Mouse (Mus musculus): ENCODE measurements around the gene Hcrtr1. TPM values are rescaled to one million over a fixed set of nuclear protein-coding genes. Genes with fewer than 3 reads are reported as not detected.

Hcrtr1 gene
- total RNA-seq, 2 experiments from 2014 or later: 1.2 to 1.8 TPM

DNA sequence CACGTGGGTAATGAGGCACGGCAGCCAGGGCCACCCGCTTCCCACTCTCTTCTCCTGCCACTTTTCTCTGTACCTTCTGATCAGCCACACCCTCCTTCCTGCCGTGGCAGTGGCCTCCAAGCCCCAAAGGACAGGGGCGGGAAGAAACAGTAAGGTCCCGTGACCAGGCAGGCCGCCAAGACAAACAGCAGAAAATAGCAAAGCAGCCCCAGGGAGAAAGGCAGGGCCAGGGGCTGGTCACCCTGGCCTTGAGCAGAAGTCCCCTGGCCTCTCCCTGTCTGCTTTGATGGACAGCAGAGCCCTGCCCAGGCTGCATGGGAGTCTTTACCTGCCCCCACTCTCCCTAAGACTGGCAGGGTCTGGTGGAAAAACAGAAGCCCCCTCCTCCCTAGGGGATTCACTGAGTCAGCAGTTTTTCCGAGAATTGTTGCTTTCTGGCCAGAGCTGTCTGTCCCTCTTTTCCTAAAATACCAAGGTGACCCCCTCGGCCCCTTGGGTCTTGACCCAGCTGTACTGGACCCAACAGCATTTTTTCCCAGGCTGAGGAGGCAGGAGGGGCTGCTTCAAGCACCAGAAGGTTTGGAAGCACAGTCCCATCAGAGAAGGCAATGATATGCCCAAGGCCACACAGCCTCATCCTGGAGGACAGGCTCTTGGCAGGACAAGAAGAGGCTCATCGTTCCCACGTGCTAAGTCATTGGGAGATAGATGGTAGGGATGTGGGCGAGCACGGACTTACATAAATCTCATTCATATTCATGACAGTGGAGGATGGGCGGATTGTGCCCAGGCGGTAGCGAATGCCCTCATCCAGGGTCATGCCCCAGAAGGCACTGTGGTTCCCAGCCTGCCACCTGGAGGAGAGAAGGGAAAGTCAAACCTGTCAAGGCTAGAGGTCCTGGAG lies 29.4 kb upstream of the Hcrtr1 start:
- peak; percentile 75 to 83 for DNase-seq (ENCODE audit: low spot score in 2 of 2)

DNA sequence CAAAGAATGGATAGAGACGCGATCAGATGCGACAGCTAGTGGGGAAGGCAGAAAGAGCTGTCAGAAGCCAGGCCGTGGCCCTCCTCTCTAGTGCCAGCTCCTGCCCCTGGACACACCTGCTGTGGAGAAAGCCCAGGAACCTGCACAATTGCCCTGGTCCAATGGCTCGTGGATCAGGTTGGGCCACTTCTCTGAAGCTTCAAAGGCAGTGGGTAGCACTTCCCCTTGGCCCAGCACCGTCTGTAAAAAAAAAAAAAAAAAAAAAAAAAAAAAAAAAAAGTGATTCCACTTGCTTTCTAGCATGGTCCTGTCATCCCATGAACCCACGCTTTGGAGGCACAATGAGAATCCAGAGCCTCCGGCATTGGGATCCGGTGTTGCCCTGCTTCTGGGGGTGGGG lies 28.7 kb upstream of the Hcrtr1 start:
- DNase-seq (ENCODE audit: low spot score in 2 of 2): no peak

DNA sequence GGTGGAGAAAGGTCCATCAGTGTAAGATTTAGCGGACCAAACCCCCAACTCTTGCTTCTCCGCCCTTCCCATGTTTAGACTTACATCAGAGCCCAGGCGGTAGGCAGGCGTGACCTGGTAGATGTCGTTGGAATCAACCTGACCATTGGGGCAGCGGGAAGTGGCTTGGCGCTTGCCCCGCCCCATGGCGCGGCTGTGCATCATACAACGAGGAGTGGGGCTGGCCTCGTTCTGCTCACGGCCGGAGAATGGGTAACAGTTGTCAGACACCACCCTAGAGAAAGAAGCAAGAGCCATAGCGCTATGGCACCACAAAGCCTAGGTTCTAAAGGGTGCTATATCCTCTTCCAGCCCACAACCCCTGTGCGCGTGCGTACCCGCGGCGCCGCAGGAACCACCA lies 28.2 kb upstream of the Hcrtr1 start:
- no peak for DNase-seq (ENCODE audit: low spot score in 2 of 2)

DNA sequence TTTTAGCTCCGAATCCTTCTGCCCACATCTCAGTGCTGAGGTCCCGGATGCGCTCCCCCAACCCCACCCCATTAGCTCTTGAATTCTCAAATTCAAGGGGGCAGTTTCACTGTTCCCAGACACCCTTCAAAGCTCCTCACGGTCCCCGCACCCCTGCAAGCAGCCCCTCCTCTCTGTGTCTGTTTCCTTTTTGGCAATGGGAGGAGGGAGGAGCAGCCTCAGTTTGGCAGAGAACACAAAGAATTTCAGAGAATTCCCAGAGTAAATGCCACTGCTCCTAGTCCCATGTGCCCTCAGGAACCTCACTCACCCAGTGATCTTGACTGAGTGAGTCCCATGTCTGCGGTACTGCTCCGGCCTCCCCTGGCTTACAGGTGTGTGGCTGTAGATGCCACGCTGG lies 27.4 kb upstream of the Hcrtr1 start:
- DNase-seq (ENCODE audit: low spot score in 2 of 2): no peak

DNA sequence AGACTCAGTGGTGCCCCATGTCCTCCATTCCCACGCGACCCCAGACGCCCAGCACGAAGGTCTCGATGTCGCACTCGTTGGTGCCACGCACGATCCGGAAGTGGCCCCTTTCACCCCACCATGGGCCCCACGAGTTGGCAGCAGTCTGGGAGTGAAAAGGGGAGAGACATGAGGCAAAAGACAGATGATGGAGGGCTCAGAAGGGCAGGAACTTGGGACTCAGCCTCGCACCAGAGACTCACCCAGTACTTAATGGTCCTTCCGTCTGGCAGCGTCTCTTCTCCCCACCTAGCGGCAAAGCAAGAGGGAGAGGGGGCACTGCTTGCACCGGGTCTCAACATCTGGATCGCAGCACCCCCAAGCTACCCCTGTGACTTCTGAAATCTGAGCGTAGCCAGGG lies 26.9 kb upstream of the Hcrtr1 start:
- no peak for DNase-seq (ENCODE audit: low spot score in 2 of 2)

DNA sequence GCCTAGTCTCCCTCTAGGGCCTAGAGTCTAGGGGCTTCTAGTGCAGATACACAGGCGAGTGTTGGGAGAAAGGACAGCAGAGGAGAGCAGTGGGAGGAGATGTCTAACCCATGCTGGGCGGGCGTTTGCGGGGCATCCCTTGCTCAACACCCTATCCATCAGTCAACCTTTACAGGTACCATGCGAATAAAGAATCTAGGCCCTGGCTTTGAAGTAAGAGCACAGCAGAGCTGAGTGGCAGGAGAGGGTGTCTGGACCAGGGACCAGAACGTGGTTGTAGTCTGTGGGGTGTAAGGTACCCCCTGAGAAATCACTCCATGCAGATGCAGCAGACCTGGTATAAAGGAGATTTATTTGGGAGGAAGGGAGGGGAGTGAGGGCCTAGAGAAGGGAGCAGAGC lies 25.0 kb upstream of the Hcrtr1 start:
- no peak for DNase-seq (ENCODE audit: low spot score in 2 of 2)

DNA sequence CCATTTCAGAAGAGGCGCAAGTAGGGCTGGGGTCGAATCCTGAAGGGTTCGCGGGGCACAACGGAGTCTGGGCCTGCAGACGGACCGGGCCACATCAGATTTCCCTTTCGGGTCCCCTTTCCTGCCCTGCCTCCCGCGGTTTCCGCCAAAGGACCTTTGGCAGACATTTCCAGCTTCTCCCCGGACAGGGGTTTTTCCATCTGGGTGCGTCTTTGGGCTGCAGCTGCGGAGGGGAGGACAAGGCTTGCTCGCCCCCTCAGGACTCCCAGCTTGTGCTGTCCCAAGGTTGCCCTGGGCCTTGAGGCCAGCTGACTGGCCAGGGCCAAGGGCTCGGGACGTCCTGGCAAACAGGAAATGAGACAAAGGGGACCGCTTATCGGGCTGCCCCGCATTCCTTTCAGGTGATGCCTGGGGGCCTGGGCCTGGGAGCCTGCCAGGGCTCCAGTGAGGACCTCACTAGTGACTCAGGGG lies 24.3 kb upstream of the Hcrtr1 start:
- DNase-seq (ENCODE audit: low spot score in 2 of 2): peak in 1 of 2 experiments; percentile 20

DNA sequence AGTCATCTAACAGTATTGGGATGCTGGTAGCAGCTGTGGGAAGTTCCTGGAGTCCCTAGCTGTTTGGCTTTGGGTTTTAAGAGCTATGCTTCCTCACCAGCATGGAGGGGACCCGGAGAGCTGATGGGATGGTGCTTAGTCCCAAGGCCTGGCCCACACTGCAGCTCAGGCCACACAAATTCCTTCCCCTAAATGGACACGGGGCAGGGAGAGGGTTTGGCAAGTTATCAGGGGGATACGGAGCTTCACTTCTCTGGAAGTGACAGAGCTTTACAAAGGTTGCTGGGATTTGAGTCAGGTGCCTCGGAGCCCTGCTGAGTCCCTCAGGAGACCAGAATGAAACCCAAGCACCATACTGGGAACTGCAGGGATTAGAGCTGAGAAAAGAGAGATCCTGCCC lies 22.2 kb upstream of the Hcrtr1 start:
- DNase-seq (ENCODE audit: low spot score in 2 of 2): no peak

DNA sequence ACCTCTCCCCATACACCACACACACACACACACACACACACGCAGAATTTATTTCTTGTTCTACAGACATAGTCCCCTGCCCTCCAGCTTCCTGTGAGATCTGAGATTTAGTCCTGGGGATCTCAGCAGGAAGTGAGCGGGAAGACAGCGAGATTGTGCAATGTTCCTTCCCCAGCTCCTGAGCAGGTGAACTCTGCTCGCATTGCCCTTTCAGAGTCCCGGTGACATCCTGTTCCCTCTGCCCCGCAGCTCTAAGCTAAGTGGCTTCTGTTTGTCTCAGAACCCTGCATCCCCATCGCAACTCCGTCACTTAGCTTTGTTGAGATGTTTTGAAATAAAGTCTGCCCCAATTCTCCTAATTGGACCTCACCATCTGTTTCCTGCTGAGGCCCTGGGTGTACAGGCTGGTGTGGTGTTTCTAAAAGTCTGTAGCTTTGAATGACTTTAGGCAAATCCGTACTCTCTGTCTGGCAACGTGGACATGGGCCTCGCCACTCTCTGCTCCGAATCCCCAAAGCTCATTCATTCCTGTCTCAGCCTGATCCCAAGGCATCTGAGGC lies 17.7 kb upstream of the Hcrtr1 start:
- no peak for DNase-seq (ENCODE audit: low spot score in 2 of 2)

DNA sequence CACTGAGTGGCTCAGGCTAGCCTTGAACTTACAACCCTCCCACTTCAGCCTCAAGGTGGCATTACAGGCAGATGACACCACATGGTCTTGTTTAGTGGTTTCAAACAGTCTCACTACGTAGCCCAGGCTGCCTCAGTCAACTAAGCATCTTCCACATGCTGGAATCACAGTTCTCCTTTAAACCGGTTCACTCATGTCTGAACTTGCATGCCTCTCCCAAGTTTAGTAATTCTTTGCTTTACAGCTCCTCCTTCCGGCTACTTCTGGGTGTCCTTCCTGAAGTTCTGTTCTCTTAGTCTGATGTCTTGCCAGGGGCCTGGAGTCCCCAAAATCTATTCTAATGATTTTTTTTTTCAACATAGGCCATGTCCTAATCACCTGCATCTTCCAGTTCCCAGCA lies 15.1 kb upstream of the Hcrtr1 start:
- no peak for DNase-seq (ENCODE audit: low spot score in 2 of 2)

DNA sequence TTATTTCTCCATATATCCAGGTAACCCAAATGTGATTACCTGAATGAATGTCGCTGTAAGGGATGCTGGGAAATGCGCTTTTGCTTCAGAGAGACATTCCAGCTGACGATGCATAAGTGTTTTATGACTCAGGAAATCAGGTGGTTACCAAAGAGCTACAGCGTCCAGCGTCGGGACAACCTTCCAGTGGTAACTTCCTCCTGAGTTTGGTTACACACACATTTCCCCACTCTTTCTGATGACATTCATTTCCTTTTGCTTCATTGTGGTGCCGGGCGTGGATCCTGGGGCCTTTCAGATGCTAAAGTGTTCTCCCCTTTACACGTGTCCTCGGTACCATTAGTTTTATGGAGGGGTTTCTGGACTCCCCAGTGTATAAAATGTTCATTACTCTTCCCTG lies 9.2 kb upstream of the Hcrtr1 start:
- DNase-seq (ENCODE audit: low spot score in 2 of 2): no peak

DNA sequence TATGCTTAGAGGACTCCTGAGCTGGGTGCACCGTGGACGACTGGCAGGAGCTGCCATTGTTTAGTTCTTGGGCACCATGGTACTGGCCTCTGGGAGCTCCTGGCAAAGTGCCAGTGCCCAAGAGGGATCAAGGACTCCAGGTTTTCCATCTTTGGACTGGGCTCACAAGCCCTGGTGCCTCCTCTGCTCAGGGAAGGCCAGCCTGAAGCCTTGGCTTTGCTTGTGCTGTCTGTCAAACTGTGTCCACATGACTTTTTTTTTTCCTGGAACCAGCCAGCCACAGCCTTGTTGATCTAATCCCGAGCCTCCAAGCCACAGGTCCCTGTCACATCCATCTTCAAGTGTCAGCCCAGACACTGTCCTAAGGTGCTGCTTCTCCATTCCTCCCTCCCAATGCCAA lies 2.6 kb upstream of the Hcrtr1 start:
- peak in 1 of 2 experiments; percentile 36 for DNase-seq (ENCODE audit: low spot score in 2 of 2)

DNA sequence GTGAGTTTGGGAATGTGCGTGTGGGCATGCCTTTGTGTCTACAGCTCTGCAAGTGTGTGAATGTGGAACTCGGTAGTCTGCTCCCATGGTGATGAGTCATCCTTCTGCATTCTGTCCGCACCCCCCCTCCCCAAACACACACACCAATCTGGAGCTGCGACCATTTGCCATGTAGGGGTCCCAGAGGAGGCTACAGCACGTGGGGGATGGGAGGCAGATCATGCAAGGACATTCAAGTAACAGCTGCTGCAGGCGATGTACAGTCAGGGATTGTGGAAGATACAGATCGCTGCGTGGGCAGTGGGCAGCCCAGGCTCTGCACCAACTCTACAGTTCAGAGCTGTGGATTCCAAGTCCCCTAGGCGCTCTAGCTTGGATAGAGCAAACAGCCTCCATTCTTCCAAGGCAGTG lies 1.8 kb upstream of the Hcrtr1 start:
- DNase-seq (ENCODE audit: low spot score in 2 of 2): no peak

DNA sequence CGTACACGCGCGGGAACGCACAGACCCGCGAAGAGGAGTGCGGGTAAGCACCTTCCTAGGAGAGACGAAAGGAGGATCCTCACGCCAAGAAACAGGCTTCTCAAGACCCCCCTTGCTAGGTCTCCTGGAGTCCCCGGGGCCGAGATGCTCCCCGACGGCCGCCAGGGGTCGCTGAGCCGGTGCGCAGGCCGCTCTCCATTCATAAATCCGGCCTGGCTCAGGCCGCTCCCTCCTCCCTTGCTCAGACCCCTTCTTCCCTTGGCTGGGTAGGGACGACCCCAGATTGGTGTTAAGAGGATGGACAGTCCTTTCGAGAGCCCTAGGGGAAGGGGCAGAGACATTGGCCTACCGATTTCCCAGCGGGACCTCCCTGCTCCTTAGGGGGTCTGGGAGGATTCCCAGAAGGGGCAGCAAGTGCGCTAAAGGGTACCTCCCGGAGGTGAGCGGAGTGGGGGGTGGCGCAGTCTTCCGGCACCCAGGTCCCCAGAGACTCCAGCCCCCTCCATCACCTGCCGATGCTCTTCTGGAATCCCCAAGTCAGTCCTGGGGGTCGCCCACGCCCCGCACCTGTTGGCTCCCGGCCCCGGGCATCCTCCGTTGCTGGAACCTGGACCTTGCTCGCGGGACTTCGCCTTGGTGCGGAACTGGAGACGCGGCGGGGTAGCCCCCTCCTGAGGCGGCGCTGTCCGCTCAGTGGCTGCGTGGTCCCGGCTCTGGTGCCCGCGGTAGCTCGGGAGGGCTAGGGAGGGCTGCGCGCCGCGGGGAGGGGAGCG lies 532 bp downstream of the Hcrtr1 start:
- DNase-seq (ENCODE audit: low spot score in 2 of 2): peak; percentile 51 to 65

DNA sequence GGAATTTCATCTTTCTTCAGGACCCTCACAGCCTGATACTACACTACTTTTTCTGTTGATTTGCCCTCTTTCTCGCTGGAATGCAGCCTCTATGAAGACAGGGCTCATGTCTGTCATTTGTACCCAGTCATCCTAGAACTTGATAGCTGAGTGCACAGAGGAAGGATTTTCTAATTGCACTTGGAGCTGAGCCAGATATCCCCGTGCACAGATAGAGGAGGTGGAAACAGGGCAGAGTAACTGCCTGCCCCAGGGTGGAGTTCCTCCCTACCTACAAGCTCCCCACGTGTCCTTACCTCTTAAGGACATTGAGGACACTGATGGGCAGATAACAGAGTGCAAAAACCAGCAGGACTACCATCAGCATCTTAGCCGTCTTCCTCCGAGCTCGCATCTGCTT lies 5.8 kb downstream of the Hcrtr1 start:
- no peak for DNase-seq (ENCODE audit: low spot score in 2 of 2)

DNA sequence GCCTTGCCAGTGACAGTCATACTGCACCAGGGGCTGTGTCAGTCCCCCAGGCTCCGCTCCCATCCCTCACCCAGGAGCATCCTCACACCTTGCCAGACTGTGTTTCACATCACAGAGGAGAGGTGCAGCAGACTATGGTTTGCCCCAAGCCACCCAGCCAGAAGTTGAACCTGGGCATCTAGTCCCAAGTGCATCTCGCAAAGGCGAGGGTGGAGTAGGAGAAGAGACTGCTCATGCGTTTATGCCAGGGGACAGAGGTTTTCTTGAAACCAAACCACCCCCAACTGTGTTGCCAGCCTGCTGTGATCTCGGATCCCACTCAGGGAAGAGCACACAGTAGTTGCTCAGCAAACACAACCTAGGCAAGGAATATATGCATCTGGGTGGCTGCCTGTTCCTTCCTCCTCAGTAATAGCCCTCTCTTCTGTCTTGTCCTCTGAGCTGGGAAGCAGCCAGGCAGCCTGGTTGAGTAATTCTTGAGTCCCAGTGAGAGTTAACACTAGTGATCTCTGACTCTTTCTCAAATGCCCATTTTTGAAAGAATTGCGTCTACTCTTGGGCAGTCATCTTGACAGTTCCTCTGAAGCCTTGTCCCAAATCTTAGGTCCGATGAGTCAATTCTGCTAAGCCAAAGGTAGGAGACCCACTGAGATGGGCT lies 7.6 kb downstream of the Hcrtr1 start:
- DNase-seq (ENCODE audit: low spot score in 2 of 2): no peak

DNA sequence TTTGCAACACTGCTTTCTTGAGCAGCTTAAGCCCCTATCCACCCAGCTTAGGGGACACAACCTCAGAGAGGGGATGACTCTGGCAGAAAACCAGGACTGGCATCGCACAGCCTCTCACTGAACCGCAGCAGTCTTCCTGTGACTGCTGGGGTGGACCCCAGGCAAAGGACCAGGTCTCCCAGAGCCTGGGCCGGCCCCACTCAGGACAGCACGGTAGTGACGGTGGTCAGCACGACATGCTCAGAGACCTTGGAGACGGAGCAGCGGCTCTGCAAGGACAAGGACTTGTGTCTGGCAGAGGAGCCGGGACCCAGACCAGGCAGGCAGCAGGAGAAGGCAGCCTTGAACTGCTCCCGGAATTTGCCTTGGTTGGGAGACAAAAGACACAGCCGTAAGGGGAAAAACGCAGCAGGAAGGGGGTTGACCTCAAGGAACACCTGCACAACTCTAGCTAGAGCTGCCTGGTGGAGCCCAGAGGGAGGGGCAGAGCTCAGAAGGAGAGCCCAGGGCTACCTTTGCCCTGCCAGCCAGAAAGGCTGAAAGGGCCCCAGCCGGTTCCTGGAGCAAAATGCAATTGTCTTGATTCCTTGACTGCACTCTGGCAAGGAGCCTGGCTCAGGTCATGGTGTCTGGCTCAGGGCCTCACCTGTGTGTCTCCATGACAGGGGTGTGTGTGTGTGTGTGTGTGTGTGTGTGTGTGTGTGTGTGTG lies 8.4 kb downstream of the Hcrtr1 start:
- DNase-seq (ENCODE audit: low spot score in 2 of 2): no peak

DNA sequence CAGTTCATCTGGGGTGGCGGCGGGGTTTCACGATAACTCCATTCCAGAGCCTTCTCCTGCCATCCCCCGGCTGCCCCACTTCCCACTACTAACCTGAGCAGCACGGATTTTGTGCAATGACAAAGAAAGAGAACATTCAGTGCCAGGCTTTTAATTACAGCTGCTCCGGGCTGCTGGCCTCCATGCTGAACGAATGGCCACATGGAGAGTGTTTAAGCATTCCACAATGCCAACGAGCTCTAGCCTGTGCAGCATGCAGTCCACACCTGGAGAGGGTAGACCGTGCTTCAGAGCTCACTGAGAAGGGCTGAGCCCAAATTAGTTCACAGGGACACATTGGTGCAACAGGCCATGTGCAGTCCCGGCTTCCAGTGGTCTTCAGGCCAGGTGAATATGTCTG lies 9.1 kb downstream of the Hcrtr1 start:
- no peak for DNase-seq (ENCODE audit: low spot score in 2 of 2)

DNA sequence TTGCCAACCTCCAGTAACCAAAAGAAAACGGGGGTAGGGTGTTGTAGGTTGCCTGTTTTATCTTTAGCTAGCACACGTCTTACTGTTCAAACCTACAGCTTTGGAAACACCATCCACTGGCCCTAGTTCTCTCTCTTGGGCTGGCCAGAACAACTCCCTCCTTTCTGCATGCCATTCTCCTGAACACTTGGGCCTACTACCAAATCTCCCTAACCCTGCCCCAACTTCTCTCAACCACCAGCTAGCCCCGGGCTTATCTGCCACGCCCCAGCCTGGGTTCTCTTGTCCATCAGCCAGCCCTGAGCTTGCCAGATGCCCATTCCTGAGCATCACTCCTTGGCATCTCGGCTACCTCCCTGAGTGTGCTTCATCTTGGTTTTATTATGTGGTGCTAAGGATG lies 10.3 kb downstream of the Hcrtr1 start:
- DNase-seq (ENCODE audit: low spot score in 2 of 2): no peak

DNA sequence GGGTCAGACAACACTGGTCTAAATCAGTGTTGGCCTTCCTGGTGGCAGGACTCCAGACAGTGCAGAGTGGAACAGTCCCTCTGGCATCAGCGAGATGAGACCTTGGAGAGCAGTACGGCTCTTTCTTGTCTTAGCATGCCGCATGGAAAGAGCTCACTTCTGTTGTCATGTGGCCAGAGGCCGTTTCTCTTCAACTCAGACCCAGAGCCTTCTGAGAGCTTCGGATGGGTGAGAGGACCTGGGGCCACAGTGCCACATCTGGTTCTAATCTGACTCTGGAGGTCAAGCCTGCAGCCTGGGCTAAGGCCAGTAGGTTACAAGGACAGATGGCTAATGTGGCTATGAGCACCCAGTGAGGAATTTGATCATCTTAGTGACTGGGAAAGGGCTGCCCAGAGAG lies 13.2 kb downstream of the Hcrtr1 start:
- no peak for DNase-seq (ENCODE audit: low spot score in 2 of 2)

DNA sequence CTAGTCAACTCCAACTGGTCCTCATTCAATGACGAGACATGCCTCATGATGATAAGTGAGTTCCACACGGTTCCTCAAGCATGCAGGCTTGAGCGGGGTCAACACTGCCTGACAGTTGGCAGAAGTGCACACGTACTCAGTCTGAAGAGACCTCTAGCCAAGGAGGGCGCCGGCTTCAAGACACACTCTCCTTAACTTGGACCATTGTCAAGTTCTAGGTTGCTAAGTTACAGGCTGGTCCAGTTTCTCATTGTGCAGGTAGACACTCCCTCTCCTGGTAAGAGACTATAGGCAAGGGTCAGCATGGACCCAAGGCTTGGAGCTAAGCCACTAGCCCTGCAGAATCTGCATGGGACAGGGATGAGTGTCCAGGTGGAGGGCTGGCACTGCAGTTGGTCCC lies 14.0 kb downstream of the Hcrtr1 start:
- no peak for DNase-seq (ENCODE audit: low spot score in 2 of 2)
